Mouse (Mus musculus) frontal cortex, postnatal 14 days (tissue): ENCODE results near the gene Akap12.
A peak's percentile ranks its signal among the peaks of the same experiment; 100 is the strongest.

Experiments used
- DNase-seq, 2 experiments: peaks; one replicate each; pipeline ENCODE4 v3.0.0; 2022; ENCODE audit warnings: low spot score in 2 of 2

Gene Akap12

DNA sequence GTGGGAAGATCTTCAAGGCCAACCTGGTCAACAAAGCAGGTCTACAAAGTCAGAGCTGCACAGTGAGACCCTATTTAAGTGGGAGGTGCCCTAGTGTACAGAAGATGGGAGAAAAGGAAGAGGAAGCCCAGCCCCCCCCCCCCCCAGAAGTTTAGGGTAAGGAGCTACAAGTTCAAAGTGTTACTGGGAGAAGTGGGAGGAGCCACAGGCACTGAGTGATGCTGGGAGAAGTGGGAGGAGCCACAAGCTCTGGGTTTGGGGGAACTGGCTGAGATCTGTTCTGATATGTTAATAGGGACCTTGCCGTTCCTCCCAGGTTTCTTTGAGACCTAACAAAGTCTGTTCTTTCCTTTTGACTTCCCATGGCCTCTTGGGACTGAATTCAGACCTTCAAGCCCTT is 18.6 kb downstream of the Akap12 start:
- DNase-seq: no peak

- DNase-seq: no peak
Measured at GRCm38 (mm10) chr10:4285752-4286151, 19.6 kb downstream of the Akap12 start.

DNA sequence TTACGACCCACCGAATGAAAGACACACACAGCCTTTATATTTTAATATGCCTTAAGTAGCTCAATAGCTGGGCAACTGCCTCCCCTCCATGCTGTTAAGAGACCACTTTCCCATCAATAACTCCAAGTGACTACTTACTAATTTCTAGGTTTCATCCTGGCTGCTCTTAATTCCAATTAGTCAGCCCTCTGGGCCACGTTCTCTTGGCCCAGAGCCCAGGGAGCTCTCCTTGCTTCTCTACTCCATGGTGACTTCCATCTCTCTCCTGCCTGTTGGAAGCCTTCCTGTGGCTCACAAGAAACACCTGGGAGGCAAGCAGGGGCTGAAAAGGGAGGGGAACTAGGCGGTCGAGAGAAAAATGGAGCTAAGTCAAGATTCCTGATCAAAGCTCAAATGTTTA is 23.0 kb downstream of the Akap12 start:
- DNase-seq: no peak

DNA sequence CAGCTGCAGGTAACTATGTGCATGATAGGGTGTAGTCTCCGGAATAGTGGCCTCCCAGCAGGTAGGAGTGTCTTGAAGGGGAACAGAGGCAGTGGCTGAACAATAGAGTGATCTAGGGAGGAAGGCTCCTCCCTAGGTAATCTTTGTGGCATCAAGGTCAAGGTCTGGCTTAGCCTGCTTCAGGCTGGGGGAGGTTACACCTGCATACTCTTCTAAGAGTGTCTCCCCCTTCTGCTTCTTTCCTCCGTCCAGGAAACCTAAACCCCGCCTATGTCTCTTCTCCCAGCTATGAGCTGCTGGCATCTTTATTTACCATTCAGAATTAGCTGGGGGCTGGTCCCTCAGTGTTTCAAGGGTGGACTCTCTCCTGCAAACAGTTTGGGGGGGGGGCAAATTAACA is 23.5 kb downstream of the Akap12 start:
- no peak for DNase-seq

- no peak for DNase-seq
Measured at GRCm38 (mm10) chr10:4290145-4290544, 24.0 kb downstream of the Akap12 start.

- no peak for DNase-seq
Measured at GRCm38 (mm10) chr10:4290561-4290960, 24.4 kb downstream of the Akap12 start.

DNA sequence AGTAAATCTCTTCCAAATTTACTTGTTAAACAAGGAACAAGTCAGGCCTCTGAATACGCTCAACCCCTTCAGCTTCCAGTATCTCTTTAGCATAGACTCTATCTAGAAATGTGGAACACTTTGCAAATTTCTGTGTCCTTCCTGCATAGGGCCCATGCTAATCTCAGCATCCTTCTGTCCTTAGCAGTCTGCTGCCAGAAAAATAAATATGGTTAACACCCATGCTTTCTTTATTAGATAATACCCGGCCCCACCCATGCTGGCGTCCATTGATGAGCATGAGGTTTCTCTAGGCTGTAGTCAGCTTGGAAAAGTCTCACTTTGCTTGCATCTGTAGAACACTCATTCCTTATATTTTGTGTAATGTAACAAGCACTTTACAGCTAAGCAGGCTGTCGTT is 27.2 kb downstream of the Akap12 start:
- DNase-seq: no peak

GRCm38 (mm10) chr10:4303558-4303957 is 37.4 kb downstream of the Akap12 start:
- DNase-seq: no peak

DNA sequence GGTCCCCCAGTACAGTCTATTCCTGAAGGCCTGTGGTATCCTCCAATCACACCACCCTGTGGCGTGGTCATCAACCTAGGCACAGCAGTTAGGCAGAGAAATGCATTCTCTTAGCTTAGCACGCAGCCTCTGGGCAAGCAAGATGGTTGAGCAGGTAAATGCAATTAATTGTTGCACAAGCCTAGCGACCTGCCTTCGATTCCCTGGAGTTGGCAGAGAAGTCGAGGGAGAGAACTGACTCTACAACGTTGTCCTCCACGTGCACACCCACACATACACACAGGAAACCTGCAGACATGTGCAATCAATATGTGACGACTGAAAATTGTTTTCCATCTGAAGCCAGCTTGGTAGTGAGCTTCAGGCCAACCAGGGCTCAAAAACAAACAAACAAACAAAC is 57.7 kb downstream of the Akap12 start:
- no peak for DNase-seq

- DNase-seq: no peak
Measured at GRCm38 (mm10) chr10:4325562-4325961, 59.4 kb downstream of the Akap12 start.

GRCm38 (mm10) chr10:4327716-4328115 is 61.5 kb downstream of the Akap12 start:
- no peak for DNase-seq

- DNase-seq: no peak
Measured at GRCm38 (mm10) chr10:4332228-4332979, 66.2 kb downstream of the Akap12 start.

- peak; percentile 18 to 46 for DNase-seq
Measured at GRCm38 (mm10) chr10:4333319-4333718, 67.1 kb downstream of the Akap12 start.

DNA sequence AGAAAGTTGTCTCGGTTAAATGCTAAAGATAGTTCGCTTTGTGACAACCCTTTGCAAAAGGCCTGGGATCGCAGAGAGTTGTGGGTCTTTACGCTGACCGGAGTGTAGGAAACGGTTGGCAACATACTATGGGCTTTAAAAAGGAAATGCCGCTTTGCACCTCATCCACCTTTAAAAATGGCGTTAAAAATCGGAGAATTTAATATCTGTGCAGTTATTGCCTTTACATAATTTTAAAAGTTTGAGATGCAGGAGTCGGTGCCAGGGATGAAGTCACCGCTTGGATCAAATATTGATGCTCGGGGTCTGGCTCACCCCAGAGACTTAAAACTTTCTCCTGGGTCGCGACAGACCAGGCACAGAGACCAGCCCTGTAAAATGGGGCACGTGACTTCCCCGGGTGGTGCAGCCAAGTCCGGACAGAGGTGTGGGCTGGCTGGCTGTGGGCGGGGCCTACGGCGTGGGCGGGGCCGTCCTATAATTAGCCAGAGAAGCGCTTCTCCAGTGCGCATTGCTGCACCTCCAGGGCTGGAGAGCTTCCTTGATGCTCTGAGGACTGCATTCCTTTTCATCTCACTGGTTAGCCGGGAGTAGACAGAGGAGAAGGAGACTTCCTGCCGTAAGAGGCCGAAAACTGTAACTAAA is 68.0 kb downstream of the Akap12 start:
- peak; percentile 30 to 43 for DNase-seq

DNA sequence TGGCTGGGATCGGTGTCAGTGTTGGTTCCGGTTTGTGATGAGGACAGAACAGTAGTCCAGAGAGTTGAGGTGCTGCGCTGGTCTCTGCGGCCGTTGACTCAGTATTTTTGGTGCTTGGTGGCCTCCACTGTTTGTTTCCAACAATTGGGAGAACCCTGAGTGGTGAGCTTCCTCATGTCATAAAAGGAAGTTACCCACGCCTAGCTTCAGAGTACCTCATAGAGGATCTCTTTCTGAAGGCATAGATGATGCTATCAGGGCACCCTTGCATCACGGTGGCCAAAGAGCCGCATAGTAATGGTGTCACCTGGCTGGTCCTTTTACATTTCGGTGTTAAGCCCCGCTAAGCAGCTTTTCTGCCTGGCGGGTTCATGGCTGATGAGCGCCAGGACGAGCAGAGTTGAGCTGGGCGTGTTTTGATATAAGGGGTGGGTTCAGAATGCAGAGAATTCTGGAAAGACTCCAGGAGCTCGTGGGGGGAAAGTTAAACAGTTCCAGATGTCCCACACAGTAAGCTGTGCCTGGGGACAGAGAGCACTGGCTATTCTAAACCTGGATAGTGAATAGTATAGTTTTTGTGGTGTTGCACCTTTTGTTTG is 72.8 kb downstream of the Akap12 start:
- DNase-seq: no peak

- DNase-seq: no peak
Measured at GRCm38 (mm10) chr10:4341430-4341829, 75.2 kb downstream of the Akap12 start.

DNA sequence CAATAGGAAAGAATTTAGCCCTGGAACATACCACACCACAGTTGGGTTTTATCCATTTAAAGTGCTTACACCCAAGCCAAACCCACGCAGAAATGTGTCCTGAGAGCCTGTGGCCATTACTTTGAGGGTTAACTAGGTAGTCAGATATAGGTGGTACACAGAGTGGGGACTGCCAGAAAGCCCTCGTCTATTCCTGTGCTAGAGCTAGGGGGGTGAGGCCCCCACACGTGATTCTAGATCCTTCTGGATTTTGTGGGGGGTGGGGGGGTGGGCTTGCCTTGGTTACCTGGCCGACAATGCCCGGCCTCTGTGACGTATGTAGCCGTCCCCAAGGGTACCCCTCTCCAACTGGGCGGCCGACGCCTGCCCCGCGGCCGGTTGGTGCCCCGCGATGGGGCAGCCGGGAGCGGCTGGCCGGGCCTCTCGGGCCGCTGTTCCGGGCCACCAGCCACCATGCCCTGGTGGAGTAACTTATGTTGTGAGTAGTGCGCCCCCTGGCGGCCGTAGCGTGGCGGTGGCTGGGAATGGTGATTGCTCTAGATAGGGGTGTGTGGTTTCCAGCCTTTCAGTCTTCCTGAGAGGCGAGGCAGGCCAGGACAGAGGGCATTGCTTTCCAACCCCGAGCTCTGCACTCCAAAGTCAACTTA is 80.4 kb downstream of the Akap12 start:
- DNase-seq: peak; percentile 76 to 81

DNA sequence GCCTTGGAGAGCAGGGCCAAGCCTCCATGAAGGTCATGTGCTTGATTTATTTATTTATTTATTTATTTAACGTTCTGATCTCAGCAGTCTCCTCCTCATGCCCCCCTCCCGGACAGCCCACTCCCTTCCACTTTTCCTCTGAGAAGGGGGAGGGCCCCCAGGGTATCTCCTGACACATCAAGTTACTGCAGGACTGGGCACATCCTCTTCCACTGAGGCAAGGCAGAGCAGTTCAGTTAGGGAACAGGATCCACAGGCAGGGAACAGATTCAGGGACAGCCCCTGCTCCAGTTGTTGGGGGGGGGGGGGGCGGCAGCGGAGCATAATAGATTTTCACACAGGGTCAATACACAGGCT is 80.9 kb downstream of the Akap12 start:
- DNase-seq: no peak

- DNase-seq: no peak
Measured at GRCm38 (mm10) chr10:4347591-4347990, 81.4 kb downstream of the Akap12 start.

DNA sequence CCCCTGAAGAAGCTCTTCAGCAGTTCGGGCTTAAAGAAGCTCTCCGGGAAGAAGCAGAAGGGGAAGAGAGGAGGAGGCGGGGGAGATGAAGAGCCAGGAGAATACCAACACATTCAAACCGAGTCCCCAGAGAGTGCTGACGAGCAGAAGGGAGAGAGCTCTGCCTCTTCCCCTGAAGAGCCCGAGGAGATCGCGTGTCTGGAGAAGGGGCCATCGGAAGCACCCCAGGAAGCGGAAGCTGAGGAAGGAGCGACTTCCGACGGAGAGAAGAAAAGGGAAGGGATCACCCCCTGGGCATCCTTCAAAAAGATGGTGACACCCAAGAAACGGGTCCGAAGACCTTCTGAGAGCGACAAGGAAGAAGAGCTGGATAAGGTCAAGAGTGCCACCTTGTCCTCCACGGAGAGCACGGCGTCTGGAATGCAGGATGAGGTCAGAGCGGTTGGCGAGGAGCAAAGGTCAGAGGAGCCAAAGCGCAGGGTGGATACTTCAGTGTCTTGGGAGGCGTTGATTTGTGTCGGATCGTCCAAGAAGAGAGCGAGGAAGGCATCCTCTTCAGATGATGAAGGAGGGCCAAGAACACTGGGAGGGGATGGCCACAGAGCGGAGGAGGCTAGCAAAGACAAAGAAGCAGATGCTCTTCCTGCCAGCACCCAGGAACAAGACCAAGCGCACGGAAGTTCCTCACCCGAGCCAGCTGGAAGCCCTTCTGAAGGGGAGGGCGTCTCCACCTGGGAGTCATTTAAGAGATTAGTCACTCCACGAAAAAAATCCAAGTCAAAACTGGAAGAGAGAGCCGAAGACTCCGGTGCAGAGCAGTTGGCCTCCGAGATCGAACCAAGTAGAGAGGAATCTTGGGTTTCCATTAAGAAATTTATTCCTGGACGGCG is 88.4 kb downstream of the Akap12 start:
- DNase-seq: no peak

DNA sequence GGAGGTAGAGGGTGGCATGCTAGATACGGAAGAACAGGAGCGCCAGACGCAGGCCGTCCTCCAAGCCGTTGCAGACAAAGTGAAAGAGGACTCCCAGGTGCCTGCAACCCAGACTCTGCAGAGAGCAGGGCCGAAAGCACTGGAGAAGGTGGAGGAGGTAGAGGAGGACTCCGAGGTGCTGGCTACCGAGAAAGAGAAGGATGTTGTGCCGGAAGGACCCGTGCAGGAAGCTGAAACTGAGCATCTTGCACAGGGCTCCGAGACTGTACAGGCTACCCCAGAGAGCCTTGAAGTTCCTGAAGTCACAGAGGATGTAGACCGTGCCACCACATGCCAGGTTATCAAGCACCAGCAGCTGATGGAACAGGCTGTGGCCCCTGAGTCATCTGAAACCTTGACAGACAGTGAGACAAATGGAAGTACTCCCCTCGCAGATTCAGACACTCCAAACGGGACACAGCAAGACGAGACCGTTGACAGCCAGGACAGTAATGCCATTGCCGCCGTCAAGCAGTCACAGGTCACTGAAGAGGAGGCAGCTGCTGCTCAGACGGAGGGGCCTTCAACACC is 89.8 kb downstream of the Akap12 start:
- DNase-seq: no peak
